Mouse (Mus musculus) layer of hippocampus, adult 8-10 months (tissue): ENCODE results near the gene Igfbp1. TPM values are rescaled to one million over a fixed set of nuclear protein-coding genes. Genes with fewer than 3 reads are reported as not detected.

Source experiments
- DNase-seq, 2 experiments: peaks; one replicate each; pipeline ENCODE4 v3.0.0; 2022; ENCODE audit warnings: low spot score in 2 of 2
- total RNA-seq, 4 experiments: library from RNA; stranded (reverse); gene quantifications; 2 replicates each; pipeline ENCODE4 v1.2.4; 2022

The Igfbp1 gene
- not detected for total RNA-seq

- DNase-seq = no peak
These were observed at the start of gene Igfbp1 for GRCm38 (mm10) chr11:7197491-7197941. TSS of gene Igfbp1 (plus strand) at chr11:7197782.

GRCm38 (mm10) chr11:7147945-7148344 lies 49.6 kb upstream of the Igfbp1 start:
- DNase-seq = no peak

- DNase-seq = no peak
These were observed 48.1 kb upstream of the Igfbp1 start for GRCm38 (mm10) chr11:7149471-7149870.

GRCm38 (mm10) chr11:7150511-7150910 lies 47.1 kb upstream of the Igfbp1 start:
- DNase-seq = no peak

GRCm38 (mm10) chr11:7152371-7152770 lies 45.2 kb upstream of the Igfbp1 start:
- no peak for DNase-seq

GRCm38 (mm10) chr11:7153081-7153480 lies 44.5 kb upstream of the Igfbp1 start:
- DNase-seq = no peak

- no peak for DNase-seq
These were observed 41.2 kb upstream of the Igfbp1 start for GRCm38 (mm10) chr11:7156427-7156826.

- no peak for DNase-seq
These were observed 39.4 kb upstream of the Igfbp1 start for GRCm38 (mm10) chr11:7158196-7158595.

GRCm38 (mm10) chr11:7160146-7160545 lies 37.4 kb upstream of the Igfbp1 start:
- no peak for DNase-seq

GRCm38 (mm10) chr11:7160637-7161101 lies 36.9 kb upstream of the Igfbp1 start:
- no peak for DNase-seq

- no peak for DNase-seq
These were observed 35.9 kb upstream of the Igfbp1 start for GRCm38 (mm10) chr11:7161502-7162174.

- DNase-seq = no peak
These were observed 33.2 kb upstream of the Igfbp1 start for GRCm38 (mm10) chr11:7164416-7164815.

- DNase-seq = no peak
These were observed 27.9 kb upstream of the Igfbp1 start for GRCm38 (mm10) chr11:7169645-7170044.

- no peak for DNase-seq
These were observed 23.9 kb upstream of the Igfbp1 start for GRCm38 (mm10) chr11:7173664-7174063.

- DNase-seq = no peak
These were observed 18.9 kb upstream of the Igfbp1 start for GRCm38 (mm10) chr11:7178724-7179123.

GRCm38 (mm10) chr11:7179276-7179675 lies 18.3 kb upstream of the Igfbp1 start:
- DNase-seq = no peak

- DNase-seq = no peak
These were observed 15.1 kb upstream of the Igfbp1 start for GRCm38 (mm10) chr11:7182409-7183042.

GRCm38 (mm10) chr11:7184420-7184819 lies 13.2 kb upstream of the Igfbp1 start:
- no peak for DNase-seq

- DNase-seq = no peak
These were observed 10.1 kb upstream of the Igfbp1 start for GRCm38 (mm10) chr11:7187472-7187871.

- no peak for DNase-seq
These were observed 9.1 kb upstream of the Igfbp1 start, which contains the start of gene Gm11985 for GRCm38 (mm10) chr11:7188469-7188868. TSS of gene Gm11985 (minus strand) at chr11:7188569.

- no peak for DNase-seq
These were observed 4.9 kb upstream of the Igfbp1 start for GRCm38 (mm10) chr11:7192710-7193109.

GRCm38 (mm10) chr11:7193134-7193533 lies 4.4 kb upstream of the Igfbp1 start:
- no peak for DNase-seq
